Mouse (Mus musculus) regulatory T cell (primary cell): Measurements from ENCODE around the gene Dok3.

Experiments used
- in situ Hi-C: fragments of 300-600 bp; cut with MboI, MseI; formaldehyde crosslinking; loops from one replicate; pipeline ENCODE4 v1.15.1; 2025; ENCODE audit warnings: high pct_unique_total_duplicates

Dok3 gene

GRCm38 (mm10) chr13:55540933-55541332 lies 11.8 kb upstream of the Dok3 start:
- in situ Hi-C loops: no loop called here

DNA sequence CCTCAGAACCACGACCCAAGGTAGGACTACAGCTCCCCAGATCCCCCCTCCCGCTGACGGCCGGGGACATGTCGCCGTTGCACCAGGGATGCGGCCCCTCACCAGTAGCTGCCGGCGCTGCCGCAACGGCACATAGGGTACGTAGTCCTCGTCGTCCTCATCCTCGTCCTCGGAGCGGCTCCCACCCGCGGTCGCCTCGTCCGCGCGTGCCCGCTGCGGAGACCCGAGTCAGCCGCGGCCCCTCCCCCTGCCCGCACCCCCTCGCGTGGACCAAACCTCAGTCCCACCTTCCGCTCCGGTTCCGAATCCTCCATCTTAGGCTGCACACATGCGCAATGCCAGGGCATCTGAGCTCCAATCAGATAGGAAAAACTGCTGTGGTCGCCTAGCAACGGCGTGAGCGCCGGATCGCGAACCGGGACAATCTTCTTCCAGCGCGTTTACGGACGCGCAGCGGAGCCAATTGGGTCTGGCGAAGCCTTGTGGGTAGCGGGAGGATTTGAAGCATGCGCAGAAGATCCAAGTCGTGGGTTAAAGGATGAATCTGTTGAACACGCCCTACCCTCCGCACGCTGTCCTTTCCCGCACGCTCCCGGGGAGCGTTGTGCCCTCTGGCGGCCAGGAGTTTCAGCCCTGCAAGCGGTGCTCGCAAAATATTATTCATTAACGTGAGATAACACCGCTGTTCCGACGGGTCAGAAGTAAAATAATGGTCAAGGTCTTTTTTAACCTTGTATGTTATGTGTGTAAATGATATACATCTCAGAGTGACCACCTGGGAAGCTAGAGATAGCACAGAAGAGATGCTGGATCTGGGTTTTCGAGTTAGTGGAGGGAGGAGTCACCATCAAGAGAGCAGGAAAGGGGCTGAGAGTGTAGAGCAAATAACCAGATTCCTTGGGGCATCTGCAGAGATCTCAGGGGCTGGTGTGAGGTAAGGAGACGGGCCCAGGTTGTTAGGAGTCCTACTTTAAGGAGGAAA lies 7.4 kb upstream of the Dok3 start, which contains the start of gene Ddx41:
Gene Ddx41, minus strand, starts transcription at position 465 of the 982 bp plus-strand sequence.
- in situ Hi-C loops: loop anchor here (10.0 kb wide), 1 partner anchor 332 kb away; the partner anchor contains the start of gene Nsd1

- in situ Hi-C loops: loop anchor here (10.0 kb wide), 1 partner anchor 331 kb away; the partner anchor contains the start of gene Nsd1
Observed at GRCm38 (mm10) chr13:55535796-55536193, 6.7 kb upstream of the Dok3 start.

- in situ Hi-C loops: loop anchor here (10.0 kb wide), 1 partner anchor 330 kb away; the partner anchor contains the start of gene Nsd1
Observed at GRCm38 (mm10) chr13:55535191-55535590, 6.1 kb upstream of the Dok3 start.

GRCm38 (mm10) chr13:55527834-55528772 lies 993 bp downstream of the Dok3 start:
- in situ Hi-C loops: no loop called here

GRCm38 (mm10) chr13:55527212-55527611 lies 1.9 kb downstream of the Dok3 start:
- in situ Hi-C loops: no loop called here

DNA sequence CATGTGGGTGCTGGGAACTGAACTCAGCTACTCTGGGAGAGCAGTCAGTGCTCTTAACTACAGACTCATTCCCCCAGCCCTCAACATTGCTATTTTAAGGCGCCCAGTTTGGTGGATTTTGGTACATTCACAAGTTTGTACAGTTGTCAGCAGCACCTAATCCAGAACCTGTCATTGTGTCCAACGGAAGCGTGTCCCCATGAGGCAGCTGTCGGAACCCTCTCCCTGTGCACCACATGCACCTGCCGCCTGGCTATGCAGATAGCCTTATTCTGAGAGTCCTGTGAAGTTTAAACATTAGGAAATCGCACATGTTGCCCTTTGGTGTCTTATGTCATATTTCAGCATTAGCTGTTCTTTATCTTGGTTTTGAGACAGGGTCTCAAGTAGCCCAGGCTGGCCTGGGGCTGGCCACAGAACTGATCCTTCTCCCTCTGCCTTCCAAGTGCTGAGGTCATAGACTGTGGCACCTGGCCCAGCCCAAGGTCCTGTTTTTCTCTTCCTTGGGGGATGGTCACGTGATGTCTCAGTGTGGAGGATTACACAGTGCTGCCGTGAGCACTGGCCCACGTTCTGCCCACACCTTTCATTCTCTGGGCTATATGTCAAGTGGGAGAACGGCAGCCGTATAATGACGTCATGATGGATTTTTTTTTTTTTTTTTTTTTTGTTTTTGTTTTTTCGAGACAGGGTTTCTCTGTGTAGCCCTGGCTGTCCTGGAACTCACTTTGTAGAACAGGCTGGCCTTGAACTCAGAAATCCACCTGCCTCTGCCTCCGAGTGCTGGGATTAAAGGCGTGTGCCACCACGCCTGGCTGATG lies 3.2 kb downstream of the Dok3 start:
- in situ Hi-C loops: no loop called here

DNA sequence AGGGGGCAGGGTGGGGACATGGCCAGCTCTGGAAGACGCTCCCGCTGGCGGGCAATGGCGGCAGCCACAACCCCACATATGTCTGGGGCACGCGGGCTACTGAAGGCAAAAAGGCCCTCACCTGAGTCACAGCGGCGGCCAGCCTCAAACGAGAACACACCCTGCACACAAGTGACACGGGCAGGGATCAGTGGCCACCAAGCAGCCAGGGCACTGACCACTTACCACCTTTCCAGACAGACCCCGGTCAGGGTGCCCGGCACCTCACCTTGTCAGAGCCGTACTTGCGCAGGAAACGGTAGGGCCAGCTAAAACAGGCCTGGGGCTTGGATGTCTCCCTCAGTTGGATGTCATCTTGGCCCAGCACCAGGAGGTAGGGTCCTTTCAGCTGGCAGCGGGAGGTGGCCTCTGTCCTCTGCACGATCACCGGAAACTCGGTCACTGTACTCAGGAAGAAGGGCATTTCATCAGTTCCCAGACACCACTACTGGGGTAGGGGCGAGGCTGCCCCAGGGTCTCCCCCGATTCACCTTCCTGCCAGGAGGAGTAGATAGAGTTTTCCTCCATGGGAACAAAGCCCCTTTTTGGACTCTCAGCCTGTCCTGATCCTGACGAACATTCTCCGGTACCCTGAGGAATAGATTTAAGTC lies 5.0 kb downstream of the Dok3 start:
- in situ Hi-C loops: loop anchor here (5.0 kb wide), 1 partner anchor 122 kb away; no protein-coding TSS in a partner anchor

- in situ Hi-C loops: loop anchor here (5.0 kb wide), 1 partner anchor 121 kb away; no protein-coding TSS in a partner anchor
Observed at GRCm38 (mm10) chr13:55523278-55523677, 5.8 kb downstream of the Dok3 start.

- in situ Hi-C loops: loop anchor here (5.0 kb wide), 1 partner anchor 120 kb away; no protein-coding TSS in a partner anchor
Observed at GRCm38 (mm10) chr13:55522730-55523129, 6.4 kb downstream of the Dok3 start.

DNA sequence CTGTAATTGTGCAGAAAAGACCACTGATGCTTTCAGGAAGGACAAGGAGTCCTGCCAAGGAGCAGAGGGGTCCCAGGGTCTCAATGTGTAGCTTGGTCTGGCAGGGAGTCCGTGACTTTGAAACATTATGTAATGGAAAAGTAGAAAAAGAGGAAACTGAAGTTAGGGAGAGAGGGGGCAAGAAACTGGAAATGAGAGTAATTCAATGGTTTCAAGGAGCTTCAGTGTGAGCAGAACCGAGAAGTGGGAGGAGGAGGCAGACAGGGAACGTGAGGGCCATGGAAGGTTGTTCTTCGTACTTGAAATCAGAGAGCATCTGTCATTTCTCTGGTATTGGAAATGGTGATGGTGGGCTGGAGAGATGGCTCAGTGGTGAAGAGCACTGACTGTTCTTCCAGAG lies 9.5 kb downstream of the Dok3 start:
- in situ Hi-C loops: loop anchor here (5.0 kb wide), 1 partner anchor 117 kb away; no protein-coding TSS in a partner anchor

- in situ Hi-C loops: no loop called here
Observed at GRCm38 (mm10) chr13:55516955-55517354, 12.1 kb downstream of the Dok3 start.

- in situ Hi-C loops: loop anchor here (5.0 kb wide), 1 partner anchor 37 kb away; no protein-coding TSS in a partner anchor
Observed at GRCm38 (mm10) chr13:55513828-55514227, 15.3 kb downstream of the Dok3 start.

DNA sequence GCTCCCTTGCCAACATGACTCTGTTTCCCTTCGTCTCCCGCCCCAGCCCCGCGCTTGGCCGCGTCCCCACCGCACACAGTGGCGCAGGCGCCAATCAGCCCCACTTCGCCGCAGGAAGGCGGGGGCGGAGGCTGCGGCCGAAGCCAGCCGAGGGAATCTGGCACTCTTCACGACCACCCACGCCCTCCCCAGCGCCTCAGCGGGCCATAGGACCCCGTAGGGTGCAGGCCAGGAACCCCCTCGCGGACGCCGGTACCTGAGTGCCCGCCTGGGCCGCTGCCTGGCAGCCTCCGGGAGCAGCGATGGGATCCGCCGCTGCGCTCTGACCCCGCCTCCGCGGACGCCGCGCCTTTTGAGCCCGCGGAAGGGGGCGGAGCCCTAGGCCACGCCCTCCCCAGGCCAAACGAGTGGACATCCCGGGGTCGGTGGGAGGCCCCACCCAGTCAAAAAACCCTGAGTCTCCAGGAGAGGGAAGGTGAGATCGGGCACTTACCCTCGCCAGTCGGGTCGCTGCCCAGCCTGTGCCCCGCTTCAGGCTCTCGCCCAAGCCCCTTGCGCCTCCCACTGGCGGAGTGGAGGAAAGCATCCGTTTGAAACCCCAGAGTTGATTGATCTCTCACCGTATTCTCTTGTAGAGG lies 15.9 kb downstream of the Dok3 start, which contains the start of gene Pdlim7:
Gene Pdlim7, minus strand, starts transcription at position 566 of the 638 bp plus-strand sequence.
- in situ Hi-C loops: loop anchor here (5.0 kb wide), 1 partner anchor 36 kb away; no protein-coding TSS in a partner anchor

GRCm38 (mm10) chr13:55512379-55513031 lies 16.6 kb downstream of the Dok3 start:
- in situ Hi-C loops: loop anchor here (5.0 kb wide), 1 partner anchor 35 kb away; no protein-coding TSS in a partner anchor

- in situ Hi-C loops: loop anchor here (5.0 kb wide), 1 partner anchor 34 kb away; no protein-coding TSS in a partner anchor
Observed at GRCm38 (mm10) chr13:55511492-55511861, 17.6 kb downstream of the Dok3 start.

DNA sequence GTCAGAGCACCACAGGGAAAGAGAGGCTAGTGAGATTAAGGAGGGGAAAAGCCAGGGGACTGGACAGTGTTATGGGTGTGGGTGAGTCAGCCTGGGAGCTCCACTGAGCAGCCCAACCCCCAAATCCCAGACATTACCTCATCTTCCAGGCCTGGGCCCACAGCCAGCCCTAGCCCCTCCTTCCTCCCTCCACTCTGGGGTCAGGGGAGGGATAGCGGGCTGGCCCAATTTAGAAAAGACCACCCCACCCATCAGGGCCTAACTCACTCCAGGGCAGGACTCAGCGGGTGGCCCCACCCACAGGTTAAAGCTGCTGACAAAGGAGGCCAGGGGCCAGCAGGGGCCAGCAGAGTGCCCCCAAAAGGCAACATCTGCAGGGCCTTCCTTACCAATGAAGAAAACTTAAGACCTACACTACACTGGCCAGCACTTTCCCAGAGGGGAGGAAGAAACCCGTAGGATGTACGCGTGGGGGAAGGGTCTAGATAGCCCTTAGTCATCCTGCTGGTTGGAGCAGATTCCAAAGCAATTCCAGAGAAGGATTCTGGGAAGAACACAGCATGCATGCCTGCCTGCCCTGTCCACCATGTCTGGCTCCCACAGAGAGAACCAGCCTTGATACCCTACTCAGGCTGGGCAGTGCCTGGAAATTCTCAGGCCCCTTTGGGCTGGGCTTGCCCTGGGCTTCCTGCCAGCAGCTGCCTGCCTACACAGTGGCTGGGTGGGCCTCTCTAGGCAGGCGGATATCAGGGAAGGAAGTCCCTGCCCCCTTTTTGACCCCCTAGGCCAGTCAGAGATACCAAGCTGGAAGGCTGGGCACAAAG lies 18.2 kb downstream of the Dok3 start:
- in situ Hi-C loops: loop anchor here (5.0 kb wide), 1 partner anchor 34 kb away; no protein-coding TSS in a partner anchor

DNA sequence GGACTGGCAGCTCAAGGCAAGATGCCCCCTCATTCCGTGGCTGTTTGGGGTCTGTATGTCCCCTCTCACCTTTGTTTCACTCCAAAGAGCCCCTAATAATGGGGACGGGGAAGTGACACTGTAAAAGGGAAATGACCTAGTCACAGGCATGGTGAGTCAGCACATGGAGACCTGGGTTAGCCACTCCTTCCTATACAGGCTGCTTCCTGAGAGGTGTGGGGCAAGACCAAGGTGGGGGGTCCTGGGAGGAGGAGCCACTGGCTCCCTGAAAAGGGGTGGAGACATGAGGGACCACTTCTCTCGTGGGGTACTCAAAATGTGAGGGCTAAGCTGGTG lies 18.8 kb downstream of the Dok3 start:
- in situ Hi-C loops: loop anchor here (5.0 kb wide), 1 partner anchor 33 kb away; no protein-coding TSS in a partner anchor
